Mouse (Mus musculus) lung, adult 2 months (tissue): ENCODE data around the gene Rec8. TPM values are rescaled to one million over a fixed set of nuclear protein-coding genes. Genes with fewer than 3 reads are reported as not detected.
A peak's percentile ranks its signal among the peaks of the same experiment; 100 is the strongest.

Experiments
- DNase-seq: peaks from one replicate; pipeline ENCODE4 v3.0.0; 2022
- H3K4me1 ChIP-seq: fragments of 200-500 bp; 2 replicates; pipeline ENCODE4 v1.6.1; 2011; ENCODE audit warnings: low read length; ENCODE audit not compliant: control insufficient read depth, insufficient read depth
- H3K4me3 ChIP-seq: fragments of 200-500 bp; replicated peaks from 2 replicates; pipeline ENCODE3; 2011; ENCODE audit warnings: low read depth, mild to moderate bottlenecking, control low read depth, low read length; ENCODE audit errors: extremely low read depth
- CTCF ChIP-seq: fragments of 200-500 bp; IDR thresholded peaks from 2 replicates; pipeline ENCODE4 v1.5.1; 2011; ENCODE audit warnings: mild to moderate bottlenecking, low read length, control low read depth; ENCODE audit not compliant: insufficient read depth
- POLR2A ChIP-seq: fragments of 200-500 bp; IDR thresholded peaks from 2 replicates; pipeline ENCODE4 v1.6.1; 2011; ENCODE audit warnings: low read depth, mild to moderate bottlenecking, control low read depth, low read length, borderline replicate concordance; ENCODE audit errors: extremely low read depth
- WGBS: fragments of 180-500 bp; shearing (Covaris S2); methylation state at CpG from one replicate; pipeline ENCODE4 v1.1.7; 2018; 5-methylcytosine and 5-hydroxymethylcytosine counted together
- polyA plus RNA-seq: library from polyadenylated mRNA; depleted of rRNA; stranded (reverse); fragments of >200 nt; gene quantifications from 2 replicates; pipeline ENCODE4 v1.2.3, GENCODE M21; 2012

The Rec8 gene
- polyA plus RNA-seq, 1 experiment, result 9.7 TPM

- TF ChIP-seq CTCF (no peak), POLR2A (no peak)
- Histone ChIP-seq H3K4me3 (no peak within 1 kb of the TSS), H3K4me1 (peaks cover 10% of the 10 kb centered on the region)
- 93% methylated on average over 9 of the region's 9 CpGs for WGBS
- DNase-seq, result no peak
Measured at GRCm38 (mm10) chr14:55637795-55638194, 20.0 kb downstream of the Rec8 start, which contains the start of gene Gm49378. TSS of gene Gm49378 (minus strand) at chr14:55637895.

- Histone ChIP-seq H3K4me1 (peaks cover 16% of the 10 kb centered on the region), H3K4me3 (no peak overlapping the region)
- TF ChIP-seq CTCF (no peak), POLR2A (no peak)
- WGBS, result 96% methylated on average over 14 of the region's 14 CpGs
- no peak for DNase-seq
Measured at GRCm38 (mm10) chr14:55640816-55641215, 23.0 kb downstream of the Rec8 start.

DNA sequence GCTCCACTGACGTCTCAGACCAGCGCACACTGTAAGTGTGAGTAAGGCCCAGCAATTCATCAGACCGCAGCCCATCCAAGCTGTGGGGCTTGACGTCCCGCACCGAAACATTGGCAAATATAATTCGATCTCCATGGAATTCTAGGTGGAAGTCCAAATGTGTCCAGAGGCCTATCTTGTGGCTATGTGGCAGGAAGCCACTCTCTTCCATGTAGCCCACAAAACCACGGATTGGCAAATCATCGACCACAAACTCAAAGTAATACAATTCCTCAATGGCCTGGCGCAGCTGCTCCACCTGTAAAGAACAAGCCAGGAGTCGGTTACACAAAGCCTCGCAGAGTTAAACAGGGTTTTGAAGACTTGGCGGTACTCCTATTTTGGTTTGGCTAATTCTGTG lies 23.5 kb downstream of the Rec8 start:
- 90% methylated on average over 13 of the region's 13 CpGs for WGBS
- no peak overlapping the region for H3K4me3 ChIP-seq
- DNase-seq, result no peak
- peaks cover 16% of the 10 kb centered on the region for H3K4me1 ChIP-seq
- TF ChIP-seq POLR2A (no peak), CTCF (no peak)

- peak overlapping the region; percentile 97 for H3K4me3 ChIP-seq
- TF ChIP-seq CTCF (no peak), POLR2A (no peak)
- DNase-seq, result no peak
- WGBS, result 18% methylated on average over 8 of the region's 8 CpGs
- H3K4me1 ChIP-seq, result peaks cover 16% of the 10 kb centered on the region
Measured at GRCm38 (mm10) chr14:55642679-55643059, 24.8 kb downstream of the Rec8 start.

GRCm38 (mm10) chr14:55643060-55643907 lies 25.4 kb downstream of the Rec8 start, which contains the start of gene Tm9sf1:
TSS of gene Tm9sf1 (minus strand) at chr14:55643806.
- under 1% methylated on average over 89 of the region's 89 CpGs for WGBS
- DNase-seq, result peak; percentile 92
- Histone ChIP-seq H3K4me1 (peaks cover 16% of the 10 kb centered on the region), H3K4me3 (peak within 1 kb of the TSS; percentile 97)
- TF ChIP-seq POLR2A (peak; percentile 44; the same call in 1 of the 2 replicates), CTCF (no peak)

DNA sequence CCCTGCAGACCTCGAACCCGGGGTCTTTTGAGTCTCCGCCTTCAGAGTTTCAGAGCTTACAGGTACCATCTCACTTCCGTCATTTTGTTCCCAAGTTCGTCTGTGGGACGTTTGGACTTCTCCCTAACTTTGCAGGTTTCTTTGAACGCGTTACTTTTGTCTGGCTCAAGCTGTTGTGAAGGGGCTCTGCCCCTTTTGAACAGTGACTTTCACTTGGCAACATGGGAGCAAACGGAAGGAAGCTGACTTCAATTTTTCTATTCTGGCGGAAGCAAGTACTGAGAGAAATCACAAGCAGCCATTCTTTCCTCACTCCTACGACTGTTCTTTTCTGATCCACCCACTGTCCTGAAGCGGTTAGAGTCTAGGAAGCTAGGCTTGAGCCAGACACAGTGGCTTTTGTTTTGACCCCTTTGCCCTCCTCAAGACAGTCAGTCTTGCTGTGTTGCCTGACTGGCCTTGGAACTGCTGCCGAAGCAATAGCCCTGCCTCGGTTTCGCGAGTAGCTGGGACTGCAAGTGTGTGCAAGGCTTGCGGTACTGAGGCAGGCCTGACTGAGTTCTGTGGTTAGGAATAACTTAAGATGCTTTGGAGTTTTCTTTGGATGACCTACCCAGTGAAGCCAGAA lies 26.5 kb downstream of the Rec8 start:
- DNase-seq, result no peak
- Histone ChIP-seq H3K4me1 (peaks cover 18% of the 10 kb centered on the region), H3K4me3 (peak overlapping the region; percentile 48)
- 6% methylated on average over 17 of the region's 17 CpGs for WGBS
- no peak for TF ChIP-seq POLR2A
- TF ChIP-seq CTCF, result no peak

DNA sequence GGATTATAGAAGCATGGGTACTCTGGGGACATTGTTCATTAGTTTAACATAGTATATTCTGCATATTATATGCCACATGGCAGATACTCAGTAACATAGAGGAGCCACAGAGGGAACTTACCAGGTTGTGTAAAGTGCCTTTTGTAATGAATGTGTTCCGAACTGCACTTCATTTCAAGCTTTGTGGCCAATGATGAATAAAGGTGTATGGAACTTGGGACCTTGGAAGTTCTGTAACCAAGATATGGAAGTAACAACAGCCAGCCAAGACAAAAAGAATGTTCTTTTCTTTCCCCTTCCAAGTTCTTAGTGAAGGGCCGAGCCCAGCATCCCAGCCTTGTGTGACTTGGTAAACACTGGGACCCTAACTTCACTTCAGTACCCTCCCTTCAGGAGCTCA lies 32.0 kb downstream of the Rec8 start, which contains the start of gene Tssk4:
TSS of gene Tssk4 (plus strand) at position 301 of the 400 bp plus-strand sequence.
- Histone ChIP-seq H3K4me1 (peaks cover 5% of the 10 kb centered on the region), H3K4me3 (no peak within 1 kb of the TSS)
- 92% methylated on average over 2 of the region's 2 CpGs for WGBS
- no peak for DNase-seq
- no peak for TF ChIP-seq POLR2A
- no peak for TF ChIP-seq CTCF

DNA sequence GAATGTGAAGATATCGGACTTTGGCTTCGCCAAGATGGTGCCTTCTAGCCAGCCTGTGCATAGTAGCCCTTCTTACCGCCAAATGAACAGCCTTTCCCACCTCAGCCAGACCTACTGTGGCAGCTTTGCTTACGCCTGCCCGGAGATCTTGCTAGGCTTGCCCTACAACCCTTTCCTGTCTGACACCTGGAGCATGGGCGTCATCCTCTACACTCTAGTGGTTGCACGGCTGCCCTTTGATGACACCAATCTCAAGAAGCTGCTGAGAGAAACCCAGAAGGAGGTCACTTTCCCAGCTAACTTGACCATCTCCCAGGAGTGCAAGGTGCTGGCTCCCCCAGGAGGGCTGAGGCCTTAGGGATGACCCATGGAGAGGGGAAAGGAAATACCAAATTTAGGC lies 33.7 kb downstream of the Rec8 start:
- DNase-seq, result no peak
- TF ChIP-seq POLR2A (no peak), CTCF (no peak)
- Histone ChIP-seq H3K4me3 (no peak overlapping the region), H3K4me1 (peaks cover 2% of the 10 kb centered on the region; the same call in 1 of the 2 replicates)
- 84% methylated on average over 7 of the region's 7 CpGs for WGBS

GRCm38 (mm10) chr14:55656935-55657334 lies 39.1 kb downstream of the Rec8 start:
- 77% methylated on average over 3 of the region's 3 CpGs for WGBS
- no peak for DNase-seq
- no peak for TF ChIP-seq CTCF
- TF ChIP-seq POLR2A, result no peak

More at GRCm38 (mm10) chr14:55656935-55657334, 39.1 kb downstream of the Rec8 start:
- Histone ChIP-seq H3K4me1 (no peaks in the 10 kb centered on the region), H3K4me3 (no peak overlapping the region)
